Mouse (Mus musculus): ENCODE results near the gene Prmt9. TPM values are rescaled to one million over a fixed set of nuclear protein-coding genes. Genes with fewer than 3 reads are reported as not detected.

Gene Prmt9
- total RNA-seq (2023): 10 to 100 TPM; 15.2 to 20.2 TPM

GRCm38 (mm10) chr8:77549121-77549706 is at the start of gene Prmt9:
Gene Prmt9 (plus strand): TSS chr8:77549397.

GRCm38 (mm10) chr8:77517301-77518200 is 31.6 kb upstream of the Prmt9 start, which contains the start of gene Arhgap10:
Gene Arhgap10 (minus strand): TSS chr8:77517953.

GRCm38 (mm10) chr8:77610374-77610969 is 61.3 kb downstream of the Prmt9 start, which contains the start of gene Tmem184c:
Gene Tmem184c (minus strand): TSS chr8:77610698.

Other genes with a start within 250 kb of the Prmt9 start
- 1 to 10 TPM; 4.2 to 5.0 TPM for gene Arhgap10, start 31.4 kb upstream of the Prmt9 start, total RNA-seq (2023)
- 10 to 100 TPM; 12.3 to 14.9 TPM for gene Tmem184c, start 61.3 kb downstream of the Prmt9 start, total RNA-seq (2023)
- gene Ednra, start 175.1 kb downstream of the Prmt9 start, total RNA-seq (2023): not detected

All from monocyte, adult 59 days (primary cell).